Mouse (Mus musculus) hindbrain, postnatal 0 days (tissue): ENCODE measurements around the gene Sgk1. TPM values are rescaled to one million over a fixed set of nuclear protein-coding genes. Genes with fewer than 3 reads are reported as not detected.

Experiments used
- ATAC-seq: fragments of 200-750 bp; cut with Nextera tagmentation; 2 replicates; pipeline ENCODE4 v1.8.0; 2017; ENCODE audit warnings: mild to moderate bottlenecking, moderate TSS enrichment, moderate library complexity
- DNase-seq: peaks from one replicate; pipeline ENCODE4 v3.0.0-alpha.2; 2015; ENCODE audit warnings: low spot score
- H3K27ac ChIP-seq: fragments of 300-500 bp; sonication (generic); 2 replicates; pipeline ENCODE4 v1.5.1; 2014; ENCODE audit warnings: mild to moderate bottlenecking
- H3K27me3 ChIP-seq: fragments of 300-500 bp; sonication (generic); 2 replicates; pipeline ENCODE4 v1.6.1; 2014; ENCODE audit warnings: low read length, mixed read lengths; ENCODE audit not compliant: insufficient read depth
- H3K36me3 ChIP-seq: fragments of 300-500 bp; sonication (generic); 2 replicates; pipeline ENCODE4 v1.6.1; 2014; ENCODE audit warnings: low read length, mixed read lengths; ENCODE audit not compliant: insufficient read depth
- H3K4me1 ChIP-seq: fragments of 300-500 bp; sonication (generic); 2 replicates; pipeline ENCODE4 v1.6.1; 2014; ENCODE audit warnings: antibody characterized with exemption, low read length, mixed read lengths; ENCODE audit not compliant: insufficient read depth
- H3K4me2 ChIP-seq: fragments of 300-500 bp; sonication (generic); 2 replicates; pipeline ENCODE4 v1.6.1; 2014; ENCODE audit warnings: low read depth, mild to moderate bottlenecking, low read length, moderate library complexity, mixed read lengths
- H3K4me3 ChIP-seq: fragments of 300-500 bp; sonication (generic); 2 replicates; pipeline ENCODE4 v1.5.1; 2014; ENCODE audit warnings: low read length
- H3K9ac ChIP-seq: fragments of 300-500 bp; sonication (generic); replicated peaks from 2 replicates; pipeline ENCODE4 v1.6.1; 2014; ENCODE audit warnings: mild to moderate bottlenecking, low read length, moderate library complexity, mixed read lengths
- H3K9me3 ChIP-seq: fragments of 300-500 bp; sonication (generic); 2 replicates; pipeline ENCODE4 v1.6.1; 2016; ENCODE audit warnings: low read length, mixed read lengths
- CTCF ChIP-seq: IDR thresholded peaks from 2 replicates; pipeline ENCODE4 v1.5.1; 2016; ENCODE audit warnings: antibody characterized with exemption, control low read depth, low read depth
- WGBS: fragments of 180-500 bp; shearing (Covaris S2); extraction: QIAGEN DNeasy Blood & Tissue Kit; methylation state at CpG from one replicate; pipeline ENCODE4 v1.1.7; 2014; 5-methylcytosine and 5-hydroxymethylcytosine counted together
- polyA plus RNA-seq: library from polyadenylated mRNA; unstranded; fragments of >200 nt; fragmentation: Nextera tagmentation; extraction: Ambion mirVana; gene quantifications from 2 replicates; pipeline ENCODE4 v1.2.1, GENCODE M21; 2015
- total RNA-seq: library from RNA; depleted of rRNA; stranded (reverse); fragments of >200 nt; gene quantifications from 2 replicates; pipeline ENCODE4 v1.2.3, GENCODE M21; 2014; rRNA removed

The Sgk1 gene
- total RNA-seq (71.8 and 75.1 TPM in 2 replicates), polyA plus RNA-seq (57.1 and 57.5 TPM in 2 replicates)

DNA sequence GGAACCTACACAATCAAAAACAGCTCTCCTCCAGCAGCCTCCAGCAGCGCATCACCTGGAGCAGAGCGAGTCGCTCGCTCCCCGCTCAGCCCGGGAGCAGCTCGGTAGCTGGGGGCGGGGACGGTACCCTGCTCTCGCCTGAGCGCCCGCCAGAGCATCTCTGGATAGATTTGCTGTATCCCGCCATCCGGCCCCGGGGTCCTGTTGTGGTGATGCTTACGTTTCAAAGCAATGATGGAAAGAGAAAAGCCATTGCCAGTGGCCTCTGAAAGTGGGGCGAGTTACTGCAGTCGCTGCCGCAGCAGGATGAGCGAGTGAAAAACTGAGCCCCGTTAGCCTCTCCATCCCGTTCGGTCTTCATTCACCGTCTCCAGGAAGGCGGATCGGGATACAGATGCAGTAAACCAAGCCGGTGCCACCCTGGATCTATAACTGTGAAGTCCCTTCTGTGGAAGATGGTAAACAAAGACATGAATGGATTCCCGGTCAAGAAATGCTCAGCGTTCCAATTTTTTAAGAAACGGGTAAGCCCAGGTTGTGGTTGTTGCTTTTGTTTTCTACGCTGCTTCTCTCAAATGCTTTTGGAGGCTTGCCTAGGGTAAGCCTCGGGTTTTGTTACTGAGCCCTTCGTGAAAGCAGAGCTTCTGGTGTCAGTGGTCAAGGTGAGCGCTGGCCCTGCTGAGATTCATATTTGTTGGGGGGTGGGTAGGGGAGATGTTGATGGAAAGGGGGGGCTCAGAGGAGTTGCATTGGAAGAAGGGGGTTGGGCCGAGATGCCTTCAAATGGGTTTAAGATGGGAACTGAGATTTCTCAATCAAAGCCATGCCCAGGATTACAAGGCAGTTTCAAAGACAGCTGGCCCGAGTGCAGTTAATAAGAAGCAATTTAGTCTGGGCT is at the start of gene Sgk1:
Sgk1 (plus strand) TSS at position 1 of the 898 bp plus-strand sequence.
- Histone ChIP-seq H3K4me2 (peak within 1 kb of the TSS; percentile 56), H3K27me3 (no peaks in the 10 kb centered on the region), H3K27ac (peak within 1 kb of the TSS; percentile 85), H3K4me1 (0 out of 2 replicates have a peak, but pooled peaks cover 4% of the 10 kb centered on the region), H3K36me3 (no peaks in the 10 kb centered on the region), H3K4me3 (peak within 1 kb of the TSS; percentile 43), H3K9ac (peak within 1 kb of the TSS; percentile 53), H3K9me3 (no peaks in the 10 kb centered on the region)
- WGBS, result 2% methylated on average over 36 of the region's 36 CpGs
- no peak for TF ChIP-seq CTCF
- ATAC-seq, result peak; percentile 88
- DNase-seq, result peak; percentile 79

GRCm38 (mm10) chr10:21832282-21832681 is 49.7 kb upstream of the Sgk1 start:
- Histone ChIP-seq H3K4me3 (no peak overlapping the region), H3K4me1 (no peaks in the 10 kb centered on the region), H3K9me3 (no peaks in the 10 kb centered on the region), H3K9ac (no peak overlapping the region), H3K4me2 (no peak overlapping the region), H3K27me3 (no peaks in the 10 kb centered on the region), H3K36me3 (no peaks in the 10 kb centered on the region), H3K27ac (no peak overlapping the region)
- no peak for TF ChIP-seq CTCF
- ATAC-seq, result no peak
- DNase-seq, result no peak
- 64% methylated on average over 2 of the region's 2 CpGs for WGBS

DNA sequence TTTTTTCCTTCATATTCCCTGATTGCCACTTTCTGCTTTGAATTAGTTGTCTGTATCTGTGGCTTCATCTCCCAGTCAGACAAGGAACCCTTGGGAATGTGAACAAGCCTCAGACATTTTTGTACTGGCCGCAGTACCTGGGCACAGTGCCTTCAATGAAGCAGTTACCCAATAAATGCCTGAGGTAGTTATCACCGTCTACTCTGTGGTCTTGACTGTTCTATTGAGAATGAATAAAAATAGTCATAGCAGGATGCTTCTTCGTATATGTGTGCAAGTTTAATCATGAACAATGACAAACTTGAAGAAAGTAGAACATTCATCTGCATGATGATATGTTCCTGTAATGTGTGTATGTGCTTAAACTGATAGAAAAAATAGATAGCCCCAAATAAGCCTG is 48.2 kb upstream of the Sgk1 start:
- DNase-seq (no peak), ATAC-seq (no peak)
- 90% methylated on average over 3 of the region's 3 CpGs for WGBS
- no peaks in the 10 kb centered on the region for H3K4me1 ChIP-seq
- H3K4me2 ChIP-seq, result no peak overlapping the region
- no peaks in the 10 kb centered on the region for H3K27me3 ChIP-seq
- no peaks in the 10 kb centered on the region for H3K36me3 ChIP-seq
- no peak overlapping the region for H3K27ac ChIP-seq
- no peaks in the 10 kb centered on the region for H3K9me3 ChIP-seq
- no peak for TF ChIP-seq CTCF
- no peak overlapping the region for H3K4me3 ChIP-seq
- no peak overlapping the region for H3K9ac ChIP-seq

DNA sequence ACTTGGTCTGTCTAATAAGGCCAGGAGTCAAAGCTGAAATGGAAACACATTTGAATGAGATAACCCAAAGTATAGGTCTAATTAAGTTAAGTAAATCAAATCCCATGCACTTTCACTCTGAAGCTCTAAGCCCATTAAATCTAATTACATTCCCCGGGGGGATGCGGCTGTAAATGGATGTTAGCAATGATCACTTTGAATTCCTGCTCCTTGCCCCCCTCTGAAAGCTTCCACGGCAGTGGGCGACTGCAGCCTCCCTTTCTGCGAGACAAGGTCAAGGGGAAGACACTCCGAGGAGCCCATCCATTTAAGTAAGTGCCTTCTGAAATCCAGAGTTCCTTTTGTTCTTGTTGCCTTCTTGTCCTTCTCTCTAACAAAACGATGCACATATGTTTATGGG is 46.9 kb upstream of the Sgk1 start:
- 54% methylated on average over 7 of the region's 7 CpGs for WGBS
- ATAC-seq, result 0 out of 2 replicates have a peak, but pooled peaks have one; percentile 27

DNA sequence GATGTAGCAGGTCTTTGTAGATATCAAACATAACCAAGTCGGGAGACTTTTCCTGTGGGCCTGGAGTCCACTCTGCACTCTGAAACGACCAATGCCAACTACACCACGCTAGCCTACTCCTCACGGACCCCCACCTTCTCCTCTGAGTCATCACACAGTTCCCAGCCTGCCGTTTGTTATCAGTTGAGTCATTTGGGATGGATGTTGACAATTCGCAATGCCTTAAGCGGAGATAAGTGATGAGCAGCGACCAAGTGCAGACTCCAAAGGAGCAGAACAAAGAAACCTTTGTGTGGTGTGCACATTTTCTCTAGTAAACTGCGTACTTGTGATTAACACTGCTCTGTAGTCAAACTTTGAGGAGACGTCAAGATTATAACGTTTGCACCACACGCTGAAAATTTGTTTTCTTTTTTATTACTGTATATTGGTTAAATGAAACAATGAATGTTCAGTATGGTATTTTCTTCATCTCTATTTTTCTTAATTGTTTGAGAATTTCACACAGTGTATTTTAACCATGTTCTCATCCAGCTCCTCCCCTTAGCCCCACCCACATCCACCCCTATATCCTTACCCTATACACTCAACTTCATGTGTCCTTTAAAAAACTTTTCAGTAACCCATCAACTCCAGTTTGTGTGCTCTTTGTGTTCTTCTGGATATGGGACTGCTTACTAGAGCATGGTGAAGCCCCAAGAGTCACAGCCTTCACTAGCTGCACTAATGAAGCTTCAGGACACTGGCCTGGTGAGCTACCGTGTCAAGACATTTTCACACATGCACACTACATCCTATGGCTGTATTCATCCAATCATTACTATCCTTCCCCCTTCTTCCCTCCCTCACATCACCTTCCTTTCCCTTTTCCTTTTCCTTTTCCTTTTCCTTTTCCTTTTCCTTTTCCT is 42.5 kb upstream of the Sgk1 start:
- H3K36me3 ChIP-seq, result no peaks in the 10 kb centered on the region
- no peaks in the 10 kb centered on the region for H3K9me3 ChIP-seq
- H3K27ac ChIP-seq, result no peak overlapping the region
- no peak overlapping the region for H3K4me3 ChIP-seq
- TF ChIP-seq CTCF, result no peak
- DNase-seq (no peak), ATAC-seq (no peak)
- H3K27me3 ChIP-seq, result no peaks in the 10 kb centered on the region
- no peak overlapping the region for H3K9ac ChIP-seq
- no peaks in the 10 kb centered on the region for H3K4me1 ChIP-seq
- WGBS, result 74% methylated on average over 13 of the region's 13 CpGs
- H3K4me2 ChIP-seq, result no peak overlapping the region

More for the DNA sequence above, 46.9 kb upstream of the Sgk1 start:
- no peak overlapping the region for H3K27ac ChIP-seq
- no peaks in the 10 kb centered on the region for H3K36me3 ChIP-seq
- H3K9me3 ChIP-seq, result no peaks in the 10 kb centered on the region
- H3K4me3 ChIP-seq, result no peak overlapping the region
- no peaks in the 10 kb centered on the region for H3K4me1 ChIP-seq
- H3K9ac ChIP-seq, result no peak overlapping the region
- H3K27me3 ChIP-seq, result no peaks in the 10 kb centered on the region
- TF ChIP-seq CTCF, result no peak
- H3K4me2 ChIP-seq, result no peak overlapping the region
- peak; percentile 40 for DNase-seq

DNA sequence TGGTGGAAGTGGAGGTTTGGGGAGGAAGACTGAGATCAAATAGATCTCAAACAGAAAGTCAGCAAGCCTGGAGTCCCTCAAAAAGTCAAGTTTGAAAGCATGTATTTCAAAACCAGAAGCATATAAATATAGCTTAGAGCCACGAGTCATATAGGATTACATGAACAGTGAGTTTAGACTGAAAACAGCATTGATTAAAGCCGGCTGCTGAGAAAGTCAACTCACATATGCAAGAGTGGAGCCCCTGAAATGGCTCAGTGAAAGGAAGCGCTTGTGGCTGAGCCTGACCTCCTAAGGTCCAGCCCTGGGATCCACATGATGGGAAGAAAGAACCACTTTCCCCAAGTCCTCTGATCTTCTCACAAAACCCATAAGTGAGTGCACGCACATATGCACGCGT is 38.7 kb upstream of the Sgk1 start:
- no peak for TF ChIP-seq CTCF
- 91% methylated on average over 6 of the region's 6 CpGs for WGBS
- Histone ChIP-seq H3K9me3 (no peaks in the 10 kb centered on the region), H3K4me3 (no peak overlapping the region), H3K4me2 (no peak overlapping the region), H3K27me3 (no peaks in the 10 kb centered on the region), H3K4me1 (no peaks in the 10 kb centered on the region), H3K27ac (no peak overlapping the region), H3K36me3 (no peaks in the 10 kb centered on the region), H3K9ac (no peak overlapping the region)
- DNase-seq, result no peak
- ATAC-seq, result no peak
